Mouse (Mus musculus) heart, adult 2 months (tissue): Measurements from ENCODE around the gene Ucp2.

ENCODE experiments used
- CTCF ChIP-seq: fragments of 200-600 bp; IDR thresholded peaks from 2 replicates; pipeline ENCODE4 v1.8.1; 2022; ENCODE audit warnings: antibody characterized with exemption, mild to moderate bottlenecking, moderate library complexity
- EP300 ChIP-seq: fragments of 200-500 bp; IDR thresholded peaks from 2 replicates; pipeline ENCODE4 v1.6.1; 2011; ENCODE audit warnings: low read depth, low read length, control low read depth; ENCODE audit not compliant: insufficient read depth

GRCm38 (mm10) chr7:100493484-100494414, 612 bp downstream of the Ucp2 start:
- TF ChIP-seq EP300 (no peak), CTCF (no peak)
